Mouse (Mus musculus) fibroblast of lung, adult 2 months (primary cell): ENCODE data around the gene Clec4d.
"Not testable (repeated sequence)": the region's sequence is repeated elsewhere in the genome, so short reads cannot be mapped to it uniquely, and the experiment has no call there.

ENCODE experiments used
- DNase-seq: peaks from one replicate; pipeline ENCODE4 v3.0.0-alpha.2; 2011; ENCODE audit warnings: low read depth

The Clec4d gene

DNA sequence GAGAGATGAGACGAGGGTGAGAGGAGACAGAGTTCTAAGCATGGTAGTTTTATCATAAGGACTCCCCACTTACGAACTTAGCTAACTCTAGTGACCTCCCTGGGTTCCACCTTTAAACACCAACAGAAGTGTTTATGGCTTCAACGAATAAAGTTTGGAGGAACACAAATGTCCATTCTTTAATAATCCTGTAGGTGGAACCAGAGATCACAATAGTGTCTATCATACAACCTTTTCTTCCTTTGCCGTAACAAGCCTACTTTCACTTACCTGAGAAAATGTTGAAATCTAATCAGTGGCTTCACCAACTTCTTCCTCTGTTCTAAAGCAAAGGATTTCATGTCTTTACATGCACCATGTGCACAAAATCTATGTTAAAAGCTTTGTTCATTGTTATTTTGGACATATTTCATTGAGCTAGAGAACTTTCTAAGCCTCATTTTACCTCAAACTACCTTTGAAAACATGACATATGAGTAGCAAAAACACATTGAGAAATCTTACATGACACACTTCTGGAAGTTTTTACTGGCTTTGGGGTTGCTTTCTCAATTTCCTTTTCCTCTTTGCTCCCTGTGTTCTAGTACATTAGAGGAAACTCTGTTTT is at the start of gene Clec4d:
Clec4d (plus strand) TSS at position 557 of the 607 bp plus-strand sequence.
- no peak for DNase-seq

DNA sequence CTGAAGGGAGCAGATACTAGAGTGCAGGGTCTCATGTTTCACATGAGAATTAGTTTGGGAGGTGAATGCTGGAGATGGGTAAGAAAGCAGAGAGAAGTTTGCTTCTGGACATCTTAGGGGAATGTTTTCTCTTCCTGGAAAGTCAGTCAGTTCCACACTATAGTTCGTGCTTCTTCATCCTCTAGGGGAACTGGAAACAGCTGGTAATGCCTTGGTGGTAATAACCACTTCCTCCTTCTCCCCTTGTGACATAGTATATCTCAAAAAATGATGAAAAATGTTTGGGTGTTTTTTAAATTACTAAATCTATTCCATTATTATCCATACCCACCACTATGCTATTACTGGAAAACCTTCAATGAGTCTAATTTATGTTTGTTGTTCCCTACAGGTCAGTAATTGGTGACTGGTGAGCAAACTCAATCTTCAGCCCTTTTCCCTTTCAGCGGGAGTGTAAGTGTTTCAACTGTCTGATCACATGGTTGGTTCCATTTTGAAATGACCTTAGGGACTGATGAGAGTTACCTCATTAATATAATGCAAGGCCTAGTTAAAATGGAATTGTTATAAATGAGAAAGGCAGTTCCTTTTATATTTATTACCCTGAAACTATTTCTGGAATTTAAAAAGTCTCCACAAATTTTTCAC is 34.3 kb upstream of the Clec4d start:
- DNase-seq = no peak

DNA sequence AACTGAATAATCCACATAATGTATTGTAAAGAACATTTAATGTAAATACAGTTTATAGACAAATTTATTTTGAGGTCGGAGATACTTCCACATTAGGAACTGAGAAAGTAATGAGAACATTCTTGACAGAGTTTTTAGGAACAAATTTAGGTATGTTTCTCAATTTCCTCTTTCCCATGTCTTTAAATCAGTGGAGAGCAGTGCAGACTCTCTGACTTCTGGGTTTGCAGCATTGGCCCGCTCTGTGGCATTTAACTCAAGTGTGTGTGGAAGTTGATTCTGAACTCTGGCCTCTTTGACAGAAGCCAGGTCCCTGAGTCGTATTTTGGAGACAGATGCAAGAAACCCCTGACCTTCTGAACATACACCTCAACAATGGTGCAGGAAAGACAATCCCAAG is 32.3 kb upstream of the Clec4d start, which contains the start of gene Clec4n:
Clec4n (plus strand) TSS at position 200 of the 400 bp plus-strand sequence.
- DNase-seq = no peak

DNA sequence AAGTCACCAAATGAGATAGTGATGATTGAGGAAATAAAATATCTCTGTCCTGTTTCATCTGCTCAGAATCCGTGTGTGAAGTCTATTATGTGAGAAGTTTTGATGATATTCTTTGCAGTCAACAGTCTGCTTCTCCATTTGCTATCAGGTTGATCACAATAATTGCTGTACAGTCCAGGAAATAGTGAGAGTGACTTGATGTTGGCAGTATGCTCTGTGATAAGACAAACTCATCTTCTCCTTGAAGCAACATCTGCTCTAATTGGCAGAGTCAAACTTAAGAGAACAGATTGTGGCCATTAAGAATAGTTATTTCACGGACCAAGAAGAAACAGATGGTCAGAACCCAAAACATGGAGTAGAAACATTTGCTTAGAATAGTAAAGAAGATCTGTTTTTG is 30.8 kb upstream of the Clec4d start:
- DNase-seq = no peak

DNA sequence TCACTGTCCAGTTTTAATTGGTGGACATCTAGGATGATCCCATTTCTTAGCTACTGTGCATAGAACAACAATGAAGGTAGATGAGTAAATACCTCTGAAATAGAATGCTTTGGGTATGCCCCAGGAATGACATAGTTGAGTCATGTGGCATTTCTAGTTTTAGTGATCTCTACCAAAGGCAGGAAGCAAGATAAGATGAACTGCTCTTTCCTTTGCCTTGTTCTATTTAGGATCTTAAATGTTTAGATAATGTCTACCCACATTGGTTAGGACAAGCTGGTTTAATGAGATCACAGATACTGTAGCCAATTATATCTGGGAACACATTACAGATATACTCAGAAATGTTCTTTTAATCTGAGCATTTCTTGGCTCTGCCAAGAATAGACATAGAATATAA is 24.3 kb upstream of the Clec4d start:
- DNase-seq = no peak

DNA sequence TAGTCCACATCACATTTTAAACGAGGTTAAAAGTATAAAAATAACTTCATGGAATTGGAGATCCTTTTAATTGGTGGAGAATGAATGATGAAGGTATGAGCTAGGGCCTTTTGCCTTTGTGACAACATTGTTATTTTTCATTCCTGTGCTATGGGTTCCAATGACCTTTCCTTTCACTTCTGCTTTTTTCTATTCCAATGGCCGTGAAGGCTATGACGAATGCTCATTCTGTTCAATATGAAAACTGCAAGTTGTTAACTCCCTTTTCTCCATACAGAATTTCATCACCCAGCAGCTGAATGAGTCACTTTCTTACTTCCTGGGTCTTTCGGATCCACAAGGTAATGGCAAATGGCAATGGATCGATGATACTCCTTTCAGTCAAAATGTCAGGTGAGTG is 17.7 kb upstream of the Clec4d start:
- no peak for DNase-seq

DNA sequence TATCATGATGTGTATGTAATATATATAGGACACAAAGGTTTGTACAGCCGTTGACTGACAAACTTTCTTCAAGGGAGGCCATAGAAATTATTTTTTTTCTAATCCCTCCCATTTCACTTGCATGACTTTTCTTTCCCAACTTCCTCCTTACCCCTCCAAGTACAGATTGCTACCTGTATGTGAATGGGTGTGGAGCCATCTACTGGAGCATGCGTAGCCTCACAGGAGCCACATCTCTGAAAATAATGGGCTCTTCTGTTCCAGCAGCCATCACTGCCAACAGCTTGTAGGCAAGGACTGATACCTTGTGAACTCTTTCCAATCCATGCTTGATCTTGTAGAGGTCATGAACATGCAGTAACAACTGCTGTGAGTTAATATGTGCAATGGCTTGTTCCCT is 13.0 kb upstream of the Clec4d start:
- not testable (repeated sequence) for DNase-seq

DNA sequence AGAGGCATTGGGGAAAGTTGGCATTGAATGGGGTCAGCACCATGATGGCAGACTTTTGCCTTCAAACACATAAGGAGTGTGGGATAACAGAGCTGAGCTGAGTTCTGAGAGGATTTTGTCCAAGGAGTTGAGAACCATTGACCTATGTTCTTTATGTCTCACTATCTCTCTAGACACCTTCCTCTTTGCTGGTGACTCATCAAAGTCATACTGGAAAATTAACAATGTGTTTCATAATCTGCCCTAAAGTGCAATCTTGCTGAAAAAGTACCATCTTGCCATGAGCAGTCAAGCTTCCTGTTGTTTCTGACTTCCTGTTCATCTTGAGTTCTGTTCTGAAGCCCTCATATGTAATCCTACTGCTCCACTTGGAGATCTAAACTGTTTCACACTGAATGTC is 9.2 kb upstream of the Clec4d start:
- DNase-seq = no peak

DNA sequence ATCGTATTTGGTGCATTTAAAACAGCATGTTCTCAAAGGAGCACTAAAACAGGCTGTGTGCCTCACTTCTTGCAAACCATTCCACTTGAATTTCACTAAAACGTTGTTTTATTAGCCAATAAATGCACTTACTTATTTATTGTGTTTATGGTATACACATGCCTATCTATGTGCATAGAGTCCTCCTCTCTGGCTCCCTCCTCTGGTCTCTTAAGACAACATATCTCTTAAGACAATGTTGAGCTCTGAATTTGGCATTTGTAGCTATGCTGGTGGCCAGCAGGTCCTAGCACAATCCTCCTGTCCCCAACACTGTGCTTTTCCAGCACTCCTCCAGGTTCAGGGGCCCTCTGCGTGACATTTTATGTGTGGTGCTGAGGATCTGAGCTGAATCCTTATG is 3.0 kb upstream of the Clec4d start:
- DNase-seq = no peak

DNA sequence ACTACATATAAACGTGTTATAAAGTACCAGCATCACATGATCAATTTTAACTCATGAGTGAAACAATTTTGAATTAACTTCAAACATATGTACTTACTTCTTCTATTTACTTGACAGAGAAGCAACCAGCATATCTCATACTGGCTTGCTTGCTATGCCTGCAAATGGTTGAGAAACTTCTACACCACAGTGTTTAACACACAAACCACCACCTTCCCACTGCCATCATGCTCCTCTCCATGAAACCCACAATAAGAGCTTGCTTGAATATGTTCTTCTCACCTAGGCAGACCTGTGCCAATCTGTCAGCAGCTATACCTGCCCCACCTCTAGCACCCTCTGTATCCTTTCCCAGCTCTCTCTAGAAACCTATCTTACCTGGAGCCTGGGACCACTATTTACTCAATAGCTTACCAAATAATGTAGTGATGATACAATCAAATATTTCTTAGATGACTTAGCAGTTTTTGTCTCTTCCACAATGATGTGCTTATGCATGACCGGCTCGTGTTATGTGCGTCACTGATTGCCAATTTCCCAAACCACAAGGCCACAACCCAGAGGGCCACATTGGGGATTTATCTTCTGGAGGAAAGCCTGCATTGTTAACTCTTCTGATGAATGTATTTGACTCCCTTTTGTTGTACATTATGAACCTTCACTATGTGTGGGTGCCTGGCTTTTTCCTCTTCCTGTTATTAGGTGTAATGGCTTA is 1.9 kb upstream of the Clec4d start:
- DNase-seq = no peak

DNA sequence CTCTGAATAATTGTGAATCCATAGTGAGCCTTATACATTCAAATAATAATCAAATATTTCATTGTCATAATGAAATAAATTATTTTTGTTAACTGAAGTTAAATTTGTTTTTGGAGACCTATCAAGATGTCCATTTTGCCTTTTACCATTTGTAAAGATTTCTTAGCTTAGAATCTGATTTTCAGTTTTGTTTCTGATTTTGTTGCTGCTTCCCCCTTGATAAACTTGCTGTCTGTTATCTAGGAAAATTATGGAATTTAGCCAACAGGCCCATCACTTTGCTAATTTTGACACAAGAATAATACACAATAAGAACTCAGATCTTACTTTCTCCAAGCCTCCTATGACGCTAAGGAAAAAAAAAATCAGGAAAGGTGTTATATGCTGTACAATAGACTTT is 1.0 kb upstream of the Clec4d start:
- DNase-seq = no peak

DNA sequence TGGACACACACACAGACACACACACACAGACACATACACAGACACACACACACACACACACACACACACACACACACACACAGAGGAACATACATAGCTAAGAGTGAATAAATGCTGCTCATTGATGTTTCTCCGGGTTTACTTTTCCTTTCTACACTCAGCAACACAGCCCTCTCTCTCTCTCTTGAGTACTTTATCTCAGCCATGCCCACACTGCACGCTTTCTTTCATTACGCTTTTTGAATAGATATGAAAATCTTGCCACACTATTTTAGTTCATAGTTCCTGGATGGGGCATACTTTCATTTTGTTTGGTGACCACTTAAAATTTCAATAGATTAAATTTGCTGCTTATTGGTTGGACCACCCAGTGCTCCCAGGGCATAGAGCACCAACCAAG is 2.3 kb downstream of the Clec4d start:
- no peak for DNase-seq

DNA sequence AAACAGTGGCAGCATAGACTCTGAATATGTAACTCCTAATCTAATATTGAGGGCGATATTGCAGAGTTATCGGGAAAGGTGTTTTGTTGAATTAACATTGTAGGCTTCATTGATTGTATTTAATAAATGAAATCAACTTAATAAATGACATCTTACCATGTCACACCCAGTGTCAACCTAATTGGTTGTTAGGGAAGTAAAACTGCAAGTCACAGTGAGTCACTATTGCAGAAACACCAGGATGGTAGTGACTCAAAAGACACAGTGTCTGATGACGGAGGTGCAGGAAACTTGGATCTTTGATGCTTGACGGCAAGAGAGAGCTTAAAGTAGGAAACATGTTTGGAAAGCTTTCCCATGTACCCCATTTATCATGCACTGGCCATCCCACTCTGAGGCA is 3.9 kb downstream of the Clec4d start:
- no peak for DNase-seq

DNA sequence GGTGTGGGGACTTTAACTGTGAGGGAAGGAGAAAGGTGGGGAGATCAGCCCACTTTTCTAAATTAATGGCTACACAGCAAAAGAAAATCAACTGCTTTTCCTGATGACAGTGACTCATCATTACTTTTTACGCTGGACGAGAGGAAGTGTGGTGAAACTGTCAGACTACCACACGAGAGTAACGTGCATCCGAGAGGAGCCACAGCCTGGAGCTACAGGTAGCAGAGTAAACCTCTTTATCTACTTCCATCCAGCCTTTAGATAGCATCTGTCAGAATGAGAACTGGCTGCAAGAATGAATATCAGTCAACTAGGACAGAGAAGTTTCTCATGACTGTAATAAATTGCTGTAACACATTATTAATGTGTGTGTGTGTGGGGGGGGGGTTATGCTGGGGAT is 5.0 kb downstream of the Clec4d start:
- DNase-seq = no peak

DNA sequence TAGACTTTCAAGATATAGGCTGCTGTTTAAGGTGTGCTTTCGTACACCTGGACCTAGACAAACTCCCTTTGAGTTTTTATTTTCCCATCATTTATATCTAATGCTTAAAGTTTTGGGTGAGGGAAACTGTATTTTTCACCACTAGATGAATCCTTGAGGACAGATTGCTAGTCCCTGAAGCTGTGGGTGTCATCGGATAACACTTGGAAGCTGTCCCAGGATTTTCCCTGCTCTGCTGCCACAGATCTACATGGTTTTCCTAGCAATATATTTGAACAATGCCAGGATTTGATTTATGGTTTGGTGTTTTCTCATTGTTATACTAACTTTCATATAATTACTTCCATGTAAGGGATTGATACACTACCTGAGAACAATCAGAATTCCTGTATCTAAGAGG is 17.5 kb downstream of the Clec4d start:
- DNase-seq = no peak

DNA sequence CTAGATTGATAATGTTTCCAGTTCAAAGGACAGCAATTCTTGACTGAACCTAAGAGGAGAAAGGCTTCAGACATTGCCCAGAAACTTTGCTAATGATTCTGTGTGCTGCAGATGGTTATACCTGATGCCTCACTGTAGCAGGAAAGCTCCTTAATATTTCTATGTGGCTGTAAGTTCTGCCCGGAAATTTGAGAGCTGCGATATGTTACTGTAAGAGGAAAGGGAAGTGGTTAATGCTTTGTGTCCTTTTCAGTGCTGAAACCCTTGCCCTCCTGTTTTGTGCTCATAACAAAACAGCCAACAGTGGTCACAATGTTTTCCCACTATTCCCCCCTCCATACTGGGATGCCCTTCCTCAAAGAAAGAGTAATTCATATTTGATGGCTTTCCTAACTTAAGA is 24.4 kb downstream of the Clec4d start:
- no peak for DNase-seq

DNA sequence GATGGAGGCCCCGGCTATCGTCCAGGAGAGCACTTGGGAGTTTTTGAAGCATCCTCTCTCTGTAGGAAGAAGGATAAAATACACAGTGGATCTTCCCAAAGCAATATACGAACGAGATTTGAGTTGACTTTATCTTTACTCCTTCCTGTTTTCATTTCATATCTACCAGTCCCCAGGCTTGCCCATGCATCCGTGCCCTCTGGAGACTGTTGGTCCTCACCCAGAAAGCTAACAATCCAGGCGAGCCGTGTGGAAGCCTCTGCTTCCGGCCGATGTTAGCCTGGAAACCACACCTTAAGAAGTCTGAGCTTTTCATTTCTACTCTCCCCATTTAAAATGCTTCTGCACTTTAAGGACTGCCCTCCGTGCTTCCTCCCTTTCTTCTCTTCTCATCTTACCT is 27.0 kb downstream of the Clec4d start:
- DNase-seq = no peak

DNA sequence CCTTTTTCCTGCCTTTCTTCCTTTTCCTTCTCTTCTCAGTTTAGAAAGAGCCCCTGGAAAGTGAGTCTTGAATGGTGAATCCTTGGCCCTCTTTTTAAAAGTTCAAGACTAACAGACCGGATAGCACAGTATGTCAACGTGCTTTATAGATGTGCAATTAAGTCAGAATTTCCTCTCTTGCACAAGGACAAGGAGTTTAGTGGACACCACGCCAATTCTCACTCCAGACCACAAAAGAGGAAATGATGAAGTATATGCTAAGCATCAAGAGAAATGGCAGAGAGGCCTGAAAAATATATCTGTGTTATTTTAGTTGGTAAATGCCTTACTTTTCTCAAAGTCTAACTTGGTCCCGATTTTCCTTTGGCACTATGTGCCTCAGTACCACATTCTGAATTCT is 27.8 kb downstream of the Clec4d start, which contains the start of gene Clec4e:
Clec4e (minus strand) TSS at position 118 of the 400 bp plus-strand sequence.
- DNase-seq = no peak

DNA sequence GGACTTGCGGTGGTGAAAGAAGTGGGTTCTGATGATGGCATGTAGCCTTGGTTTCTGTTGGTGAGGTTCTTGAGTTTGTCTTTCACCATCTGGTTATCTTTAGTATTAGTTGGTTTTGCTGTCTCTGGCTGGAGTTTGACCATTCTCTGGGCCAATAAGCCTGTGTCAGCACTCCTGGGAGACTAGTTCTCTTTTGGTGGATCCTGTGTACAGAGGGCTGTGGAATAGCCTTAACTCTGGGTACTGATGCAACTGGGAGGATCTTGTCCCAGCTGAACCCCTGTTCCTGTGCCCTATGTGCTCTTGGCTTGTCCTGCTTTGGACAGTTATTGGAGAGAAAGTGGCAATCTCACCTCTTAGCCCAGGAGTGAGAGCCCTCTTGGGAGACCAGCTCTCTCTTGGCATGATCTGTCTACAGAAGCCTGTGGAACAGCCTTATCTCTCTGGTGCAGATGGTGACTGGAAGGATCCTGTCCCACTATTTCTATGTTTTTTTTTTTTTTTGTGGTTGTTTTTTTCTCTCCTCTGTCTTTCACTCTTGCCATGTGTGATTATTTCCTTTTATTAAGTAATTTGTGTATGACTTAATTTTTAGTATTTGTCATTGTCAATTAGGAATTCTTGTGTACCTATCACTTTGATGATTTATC is 31.0 kb downstream of the Clec4d start:
- no peak for DNase-seq

DNA sequence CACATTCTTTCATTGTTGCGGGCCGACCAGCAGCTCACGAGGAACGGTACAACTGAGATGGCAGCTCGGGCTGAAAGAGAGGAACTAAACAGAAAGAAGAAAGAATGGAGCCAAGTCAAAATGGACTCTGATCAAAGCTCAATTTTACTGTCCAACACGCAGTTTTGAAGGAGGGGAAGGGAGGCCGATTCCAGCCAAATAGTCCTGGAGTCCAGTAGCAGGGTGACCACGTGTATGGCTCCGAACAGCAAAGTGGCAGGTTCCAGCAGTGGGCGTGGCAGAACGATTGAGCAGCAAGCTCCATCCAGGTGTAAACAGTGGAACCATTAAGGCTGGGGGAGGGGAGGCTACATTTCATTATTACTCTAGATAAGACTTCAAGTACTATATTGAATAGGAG is 31.6 kb downstream of the Clec4d start:
- DNase-seq = not testable (repeated sequence)

DNA sequence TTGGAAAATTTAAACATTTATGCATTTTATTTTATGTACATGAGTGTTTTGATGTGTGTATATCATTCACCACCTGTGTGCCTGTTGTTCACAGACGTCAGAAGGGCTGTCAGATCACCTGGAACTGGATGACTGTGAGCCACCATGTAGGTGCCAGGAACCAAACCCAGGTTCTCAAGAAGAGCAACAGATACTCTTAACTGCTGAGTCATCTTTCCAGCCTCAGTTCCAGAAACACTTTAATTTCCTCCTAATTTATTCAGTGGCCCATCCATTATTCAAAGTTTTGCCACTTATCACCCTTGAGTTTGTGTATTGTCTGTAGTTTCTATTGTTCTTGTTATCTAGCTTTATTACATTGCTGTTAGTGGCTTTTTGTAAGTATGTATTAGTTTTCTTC is 34.8 kb downstream of the Clec4d start:
- DNase-seq = no peak

DNA sequence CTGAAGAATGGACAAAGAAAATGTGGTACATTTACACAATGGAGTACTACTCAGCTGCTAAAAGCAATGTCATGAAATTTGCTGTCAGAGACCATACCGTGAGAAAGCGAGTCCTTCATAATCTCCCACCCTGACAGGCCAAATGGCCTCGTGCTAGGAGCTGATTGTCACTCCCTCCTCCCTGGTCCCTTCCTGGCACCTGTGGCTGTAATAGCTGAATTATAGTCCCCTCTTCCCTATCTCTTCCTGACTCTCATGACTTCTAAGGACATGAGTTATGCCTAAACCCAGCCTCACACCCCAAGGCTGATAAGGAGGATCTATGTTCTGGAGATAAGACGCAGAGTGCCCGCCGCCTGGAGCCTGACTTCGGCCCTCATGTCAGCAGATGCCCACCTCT is 44.4 kb downstream of the Clec4d start:
- not testable (repeated sequence) for DNase-seq

DNA sequence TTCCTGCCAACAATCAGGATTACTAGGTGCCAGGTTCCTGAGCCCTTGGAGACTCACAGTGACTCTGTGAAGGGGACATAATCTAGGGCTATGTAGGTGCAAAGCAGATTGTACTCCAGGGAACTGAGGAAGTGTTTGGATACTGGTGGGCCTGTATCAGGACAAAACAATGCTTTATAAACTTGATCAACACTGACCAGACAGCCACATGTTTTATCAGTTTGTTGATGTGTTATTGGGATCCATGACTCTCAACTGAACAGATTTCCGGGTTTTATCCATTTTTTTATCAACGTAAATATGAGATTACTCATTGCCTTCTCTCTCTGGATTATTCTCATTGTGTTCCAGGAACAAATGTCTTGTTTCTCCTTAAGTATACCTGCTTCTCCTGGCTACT is 46.1 kb downstream of the Clec4d start, which contains the start of gene Vmn2r19:
Vmn2r19 (plus strand) TSS at position 301 of the 400 bp plus-strand sequence.
- DNase-seq = no peak
